Mouse (Mus musculus): Measurements from ENCODE around the gene Faim.

Faim gene

GRCm38 (mm10) chr9:99044761-99045160 is 58.6 kb downstream of the Faim start:
- DNase-seq (ENCODE audit: low read depth in 2 of 2, low spot score in 2 of 2) = no peak

- no peak for DNase-seq (ENCODE audit: low read depth in 2 of 2, low spot score in 2 of 2)
Measured at GRCm38 (mm10) chr9:99048724-99049250, 62.6 kb downstream of the Faim start.

GRCm38 (mm10) chr9:99049760-99050159 is 63.6 kb downstream of the Faim start:
- DNase-seq (ENCODE audit: low read depth in 2 of 2, low spot score in 2 of 2) = no peak
